Mouse (Mus musculus): Measurements from ENCODE around the gene Arpc1b.

- TF ChIP-seq POLR2A (IDR thresholded peaks at IDR 0.05; ENCODE audit: extremely low read depth, insufficient read depth, low read length) (peak; percentile 61; the same call in 1 of the 2 replicates), CTCF (IDR thresholded peaks at IDR 0.05; ENCODE audit: low read depth, low read length) (no peak)
Measured at GRCm38 (mm10) chr5:145139571-145140519, 25.8 kb downstream of the Arpc1b start, which contains the start of the genes Pdap1 and Bud31.
